Mouse (Mus musculus) stomach, postnatal 0 days (tissue): Measurements from ENCODE around the gene Timp3. TPM values are rescaled to one million over a fixed set of nuclear protein-coding genes. Genes with fewer than 3 reads are reported as not detected.

Source experiments
- ATAC-seq: fragments of 200-750 bp; cut with Nextera tagmentation; 2 replicates; pipeline ENCODE4 v1.8.0; 2017; ENCODE audit not compliant: low FRiP score, low TSS enrichment
- DNase-seq: peaks from one replicate; pipeline ENCODE4 v3.0.0-alpha.2; 2016; ENCODE audit warnings: low spot score
- H3K27ac ChIP-seq: fragments of 300-500 bp; sonication (generic); replicated peaks from 2 replicates; pipeline ENCODE4 v1.5.1; 2014; ENCODE audit warnings: mild to moderate bottlenecking, control low read depth
- H3K27me3 ChIP-seq: fragments of 300-500 bp; sonication (generic); 2 replicates; pipeline ENCODE4 v1.6.1; 2014; ENCODE audit warnings: low read length; ENCODE audit not compliant: control insufficient read depth, insufficient read depth
- H3K36me3 ChIP-seq: fragments of 300-500 bp; sonication (generic); 2 replicates; pipeline ENCODE4 v1.6.1; 2014; ENCODE audit warnings: low read length, mixed read lengths; ENCODE audit not compliant: control insufficient read depth, insufficient read depth
- H3K4me1 ChIP-seq: fragments of 300-500 bp; sonication (generic); replicated peaks from 2 replicates; pipeline ENCODE4 v1.6.1; 2014; ENCODE audit warnings: antibody characterized with exemption; ENCODE audit not compliant: control insufficient read depth, insufficient read depth
- H3K4me2 ChIP-seq: fragments of 300-500 bp; sonication (generic); replicated peaks from 2 replicates; pipeline ENCODE4 v1.6.1; 2014; ENCODE audit warnings: low read depth, mild to moderate bottlenecking, control low read depth, moderate library complexity
- H3K4me3 ChIP-seq: fragments of 300-500 bp; sonication (generic); 2 replicates; pipeline ENCODE4 v1.5.1; 2014; ENCODE audit warnings: low read depth, low read length, control low read depth
- H3K9ac ChIP-seq: fragments of 300-500 bp; sonication (generic); 2 replicates; pipeline ENCODE4 v1.6.1; 2014; ENCODE audit warnings: mild to moderate bottlenecking, low read length, control low read depth, mixed read lengths
- H3K9me3 ChIP-seq: fragments of 300-500 bp; sonication (generic); 2 replicates; pipeline ENCODE4 v1.6.1; 2016; ENCODE audit warnings: low read length; ENCODE audit not compliant: control insufficient read depth
- CTCF ChIP-seq: IDR thresholded peaks from 2 replicates; pipeline ENCODE4 v1.5.1; 2016; ENCODE audit warnings: antibody characterized with exemption, low read depth, mild to moderate bottlenecking, moderate library complexity
- EP300 ChIP-seq: optimal IDR thresholded peaks from 2 replicates; pipeline ENCODE3; 2016; ENCODE audit warnings: antibody characterized with exemption
- WGBS: fragments of 180-500 bp; shearing (Covaris S2); extraction: QIAGEN DNeasy Blood & Tissue Kit; methylation state at CpG from one replicate; pipeline ENCODE4 v1.1.7; 2014; 5-methylcytosine and 5-hydroxymethylcytosine counted together
- polyA plus RNA-seq: library from polyadenylated mRNA; unstranded; fragments of >200 nt; fragmentation: Nextera tagmentation; extraction: Ambion mirVana; gene quantifications from 2 replicates; pipeline ENCODE4 v1.2.1, GENCODE M21; 2015

Timp3 gene
- polyA plus RNA-seq, 1 experiment from 2014 or later: 33.0 TPM

DNA sequence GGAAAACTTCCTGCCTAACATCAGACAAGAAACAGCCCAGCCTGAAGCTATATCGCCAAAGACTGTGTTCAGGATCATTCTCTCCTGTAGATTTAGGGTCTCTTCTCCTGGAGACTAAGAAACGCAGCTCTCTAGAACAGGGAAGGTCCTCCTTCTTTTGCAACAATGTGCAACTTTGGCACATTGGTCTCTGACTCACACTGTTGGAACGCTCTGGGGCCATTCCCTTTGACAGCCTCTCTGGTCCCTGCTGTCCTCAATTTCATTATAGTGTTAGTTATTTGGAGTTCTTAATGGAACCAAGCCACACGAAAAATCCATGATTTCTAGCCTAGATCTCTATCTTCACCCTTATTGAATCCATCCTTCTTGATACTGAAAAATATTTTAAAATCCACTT, 7.1 kb downstream of the Timp3 start:
- H3K4me2 ChIP-seq: no peak overlapping the region
- ATAC-seq: no peak
- H3K27me3 ChIP-seq: no peaks in the 10 kb centered on the region
- H3K9ac ChIP-seq: no peak overlapping the region
- H3K9me3 ChIP-seq: no peaks in the 10 kb centered on the region
- no peak for DNase-seq
- no peak overlapping the region for H3K4me3 ChIP-seq
- H3K27ac ChIP-seq: no peak overlapping the region
- H3K36me3 ChIP-seq: no peaks in the 10 kb centered on the region
- TF ChIP-seq EP300 (no peak), CTCF (no peak)
- WGBS: 63% methylated on average over 4 of the region's 4 CpGs
- no peaks in the 10 kb centered on the region for H3K4me1 ChIP-seq

DNA sequence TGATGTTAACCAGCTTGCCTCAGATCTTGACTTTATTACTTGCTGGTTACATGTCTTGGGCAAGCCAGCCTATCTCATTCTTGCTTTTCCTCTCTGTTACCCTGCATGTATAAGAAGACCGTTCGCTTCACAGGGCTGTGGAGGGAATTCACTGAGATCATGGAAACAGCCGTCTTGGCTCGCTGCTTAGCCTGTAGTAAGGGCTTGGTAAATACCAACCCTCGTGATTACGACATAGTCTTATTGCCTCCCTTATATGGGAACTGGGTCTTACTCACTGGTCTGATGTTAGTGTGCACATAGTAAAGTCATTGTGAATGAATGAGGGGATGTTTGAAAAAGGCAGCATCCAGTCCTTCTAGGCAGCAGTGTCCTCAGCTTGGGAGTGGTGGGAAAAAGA, 10.4 kb downstream of the Timp3 start:
- no peak overlapping the region for H3K4me3 ChIP-seq
- DNase-seq (peak; percentile 61), ATAC-seq (peak; percentile 91)
- no peaks in the 10 kb centered on the region for H3K27me3 ChIP-seq
- H3K9me3 ChIP-seq: no peaks in the 10 kb centered on the region
- WGBS: 20% methylated on average over 6 of the region's 6 CpGs
- peak overlapping the region; percentile 53; the same call in 1 of the 2 replicates for H3K27ac ChIP-seq
- no peak overlapping the region for H3K9ac ChIP-seq
- H3K4me1 ChIP-seq: no peaks in the 10 kb centered on the region
- H3K4me2 ChIP-seq: no peak overlapping the region
- no peaks in the 10 kb centered on the region for H3K36me3 ChIP-seq
- TF ChIP-seq EP300 (no peak), CTCF (no peak)

DNA sequence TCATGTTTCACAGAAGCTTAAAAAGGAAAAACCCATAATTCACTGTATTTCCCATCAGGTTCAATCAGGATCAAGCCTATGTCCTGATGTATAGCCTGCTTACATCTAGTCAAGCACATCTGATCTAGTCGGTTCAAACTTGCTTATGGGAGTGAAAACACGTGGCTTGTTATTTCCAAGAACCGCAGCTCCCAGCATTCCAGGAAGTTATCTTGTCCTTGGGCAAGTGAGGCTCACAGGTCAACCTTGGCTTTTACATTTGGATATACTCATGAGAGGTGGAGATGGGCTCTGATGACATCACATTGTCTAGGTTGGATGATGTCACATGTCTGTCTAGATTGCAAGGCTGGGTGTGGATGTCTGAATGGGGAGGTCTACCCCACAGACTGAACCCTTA, 12.8 kb downstream of the Timp3 start:
- Histone ChIP-seq H3K4me3 (no peak overlapping the region), H3K9ac (no peak overlapping the region), H3K27ac (no peak overlapping the region), H3K36me3 (no peaks in the 10 kb centered on the region), H3K9me3 (no peaks in the 10 kb centered on the region), H3K4me1 (no peaks in the 10 kb centered on the region), H3K27me3 (no peaks in the 10 kb centered on the region), H3K4me2 (no peak overlapping the region)
- ATAC-seq (no peak), DNase-seq (no peak)
- WGBS: 79% methylated on average over 3 of the region's 3 CpGs
- TF ChIP-seq EP300 (no peak), CTCF (no peak)

DNA sequence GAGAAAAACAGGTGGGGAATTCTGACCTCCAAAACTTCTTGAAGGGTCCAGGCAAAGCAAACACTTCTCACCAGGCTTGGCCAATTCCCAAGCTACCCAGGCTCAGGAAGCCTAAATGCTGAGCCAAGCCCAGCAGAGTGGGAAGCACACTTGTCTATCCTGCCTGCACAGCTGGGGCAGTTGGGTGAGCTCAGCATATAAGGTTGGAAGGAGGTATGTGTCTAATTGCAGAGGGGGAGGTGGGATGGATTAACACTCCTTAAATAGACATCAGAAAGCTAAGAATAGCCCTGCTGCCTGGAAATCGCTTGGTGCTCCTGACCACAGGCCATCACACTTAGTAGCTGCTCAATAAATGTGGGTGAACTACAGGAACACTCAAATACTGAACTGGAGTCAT, 13.3 kb downstream of the Timp3 start:
- H3K27ac ChIP-seq: no peak overlapping the region
- no peaks in the 10 kb centered on the region for H3K4me1 ChIP-seq
- no peaks in the 10 kb centered on the region for H3K9me3 ChIP-seq
- no peaks in the 10 kb centered on the region for H3K27me3 ChIP-seq
- no peak overlapping the region for H3K4me2 ChIP-seq
- H3K4me3 ChIP-seq: no peak overlapping the region
- TF ChIP-seq EP300 (no peak), CTCF (no peak)
- no peaks in the 10 kb centered on the region for H3K36me3 ChIP-seq
- ATAC-seq (no peak), DNase-seq (no peak)
- WGBS: 61% methylated on average over 1 of the region's 1 CpGs
- no peak overlapping the region for H3K9ac ChIP-seq

DNA sequence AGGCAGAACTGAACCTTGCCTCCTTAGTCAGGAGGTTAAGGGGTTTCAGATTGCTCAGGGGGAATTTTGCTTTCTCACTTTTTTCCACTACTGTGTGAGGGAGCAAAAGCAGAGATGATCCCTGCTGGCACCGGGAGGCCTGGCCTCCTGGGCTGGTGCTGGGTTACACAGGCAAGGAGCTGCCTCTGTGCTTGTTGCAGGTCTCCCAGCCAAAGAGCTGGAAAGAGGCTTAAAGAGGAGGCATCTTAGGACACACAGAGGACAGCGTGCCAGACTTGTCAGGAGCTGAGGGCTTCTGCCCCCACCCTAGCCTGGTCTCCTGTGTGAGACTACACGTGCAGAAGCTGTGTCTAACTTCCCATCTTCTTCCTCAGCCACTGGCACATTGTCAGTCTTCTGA, 15.3 kb downstream of the Timp3 start:
- H3K4me1 ChIP-seq: no peaks in the 10 kb centered on the region
- H3K9ac ChIP-seq: no peak overlapping the region
- WGBS: 48% methylated on average over 3 of the region's 3 CpGs
- no peak overlapping the region for H3K27ac ChIP-seq
- DNase-seq: no peak
- H3K36me3 ChIP-seq: no peaks in the 10 kb centered on the region
- TF ChIP-seq CTCF: no peak
- no peak for TF ChIP-seq EP300
- H3K4me3 ChIP-seq: no peak overlapping the region
- H3K4me2 ChIP-seq: no peak overlapping the region
- H3K27me3 ChIP-seq: no peaks in the 10 kb centered on the region
- H3K9me3 ChIP-seq: no peaks in the 10 kb centered on the region
- no peak for ATAC-seq

DNA sequence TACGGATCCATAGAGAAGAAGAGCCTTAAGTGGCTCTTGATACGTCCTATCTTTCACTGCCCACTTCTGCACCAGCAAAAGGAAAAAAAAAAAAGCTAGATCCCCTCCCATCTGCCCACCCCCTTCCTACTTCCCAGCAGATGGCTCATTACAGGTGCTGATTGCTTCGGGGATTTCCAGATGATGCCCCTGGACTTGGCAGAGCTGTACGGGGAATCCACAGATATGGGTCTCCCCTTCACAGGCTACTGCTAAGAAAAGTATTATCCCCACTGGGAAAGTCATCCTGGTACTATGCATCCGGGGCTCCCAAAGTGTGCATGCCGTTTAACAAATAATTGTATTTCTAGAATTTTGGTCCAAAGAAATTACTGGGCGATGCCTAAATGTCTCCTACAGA, 17.5 kb downstream of the Timp3 start:
- no peak for ATAC-seq

More for the DNA sequence above, 17.5 kb downstream of the Timp3 start:
- H3K27ac ChIP-seq: no peak overlapping the region
- H3K4me3 ChIP-seq: no peak overlapping the region
- no peak for DNase-seq
- no peaks in the 10 kb centered on the region for H3K9me3 ChIP-seq
- H3K4me2 ChIP-seq: no peak overlapping the region
- H3K36me3 ChIP-seq: no peaks in the 10 kb centered on the region
- TF ChIP-seq CTCF (no peak), EP300 (no peak)
- H3K9ac ChIP-seq: no peak overlapping the region
- H3K4me1 ChIP-seq: no peaks in the 10 kb centered on the region
- 81% methylated on average over 7 of the region's 7 CpGs for WGBS
- H3K27me3 ChIP-seq: no peaks in the 10 kb centered on the region
